Mouse (Mus musculus) liver, adult 2 months (tissue): ENCODE results near the gene Il17c. TPM values are rescaled to one million over a fixed set of nuclear protein-coding genes. Genes with fewer than 3 reads are reported as not detected.
A peak's percentile ranks its signal among the peaks of the same experiment; 100 is the strongest.

ENCODE experiments used
- DNase-seq: peaks from one replicate; pipeline ENCODE4 v3.0.0-alpha.2; 2011; ENCODE audit warnings: low read depth, low spot score; ENCODE audit errors: extremely low read depth
- H3K27ac ChIP-seq: fragments of 200-500 bp; replicated peaks from 2 replicates; pipeline ENCODE4 v1.5.1; 2012; ENCODE audit warnings: low read depth, mild to moderate bottlenecking, control low read depth, inconsistent platforms, low read length; ENCODE audit not compliant: insufficient read depth
- H3K27me3 ChIP-seq: fragments of 200-500 bp; 2 replicates; pipeline ENCODE4 v1.6.1; 2012; ENCODE audit warnings: mild to moderate bottlenecking, moderate library complexity, low read length, inconsistent platforms; ENCODE audit not compliant: control insufficient read depth, insufficient read depth
- H3K36me3 ChIP-seq: fragments of 200-500 bp; 2 replicates; pipeline ENCODE4 v1.6.1; 2012; ENCODE audit warnings: low read length, inconsistent platforms; ENCODE audit not compliant: control insufficient read depth, insufficient read depth
- H3K4me1 ChIP-seq: fragments of 200-500 bp; 2 replicates; pipeline ENCODE4 v1.6.1; 2011; ENCODE audit warnings: low read length; ENCODE audit not compliant: control insufficient read depth, insufficient read depth
- H3K4me3 ChIP-seq: fragments of 200-500 bp; 2 replicates; pipeline ENCODE4 v1.5.1; 2011; ENCODE audit warnings: low read depth, mild to moderate bottlenecking, control low read depth, low read length, moderate library complexity; ENCODE audit not compliant: insufficient read depth
- H3K79me2 ChIP-seq: fragments of 200-500 bp; 2 replicates; pipeline ENCODE4 v1.6.1; 2012; ENCODE audit warnings: inconsistent platforms, mild to moderate bottlenecking, low read length, moderate library complexity; ENCODE audit not compliant: control insufficient read depth, insufficient read depth
- H3K9ac ChIP-seq: fragments of 200-500 bp; 2 replicates; pipeline ENCODE4 v1.6.1; 2012; ENCODE audit warnings: low read depth, mild to moderate bottlenecking, control low read depth, inconsistent platforms, low read length
- CTCF ChIP-seq: fragments of 200-500 bp; IDR thresholded peaks from 2 replicates; pipeline ENCODE4 v1.5.1; 2011; ENCODE audit warnings: low read depth, low read length, control low read depth
- POLR2A ChIP-seq: fragments of 200-500 bp; IDR thresholded peaks from 2 replicates; pipeline ENCODE4 v1.6.1; 2011; ENCODE audit warnings: low read length, control low read depth; ENCODE audit not compliant: insufficient read depth; ENCODE audit errors: extremely low read depth
- WGBS: fragments of 180-500 bp; shearing (Covaris S2); methylation state at CpG from one replicate; pipeline ENCODE4 v1.1.7; 2018; 5-methylcytosine and 5-hydroxymethylcytosine counted together
- polyA plus RNA-seq: library from polyadenylated mRNA; depleted of rRNA; stranded (reverse); fragments of >200 nt; gene quantifications from 2 replicates; pipeline ENCODE4 v1.2.3, GENCODE M21; 2012
- total RNA-seq: library from RNA; depleted of rRNA; stranded (reverse); fragments of >200 nt; gene quantifications from 2 replicates; pipeline ENCODE4 v1.2.3, GENCODE M21; 2014

Il17c gene
- total and polyA plus RNA-seq, 2 experiments = not detected

DNA sequence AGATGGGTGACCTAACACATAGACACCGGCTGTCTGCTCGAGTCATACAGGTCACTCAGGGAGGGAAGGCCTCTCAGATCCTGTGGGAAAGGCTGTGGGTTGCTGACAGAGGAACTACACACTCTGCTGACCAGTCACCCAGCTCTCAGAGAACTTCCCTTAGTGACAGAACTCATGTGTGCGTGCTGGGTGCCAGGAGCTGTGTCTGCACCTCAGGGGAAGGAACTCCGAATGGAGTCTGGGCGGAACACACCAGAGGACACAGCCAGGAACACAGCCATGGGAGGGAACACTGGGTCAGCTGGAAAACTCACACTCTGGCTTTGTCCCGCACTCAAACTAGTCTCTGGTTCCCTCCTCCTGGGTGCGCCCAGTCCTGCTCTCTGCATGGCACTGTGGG, 14.1 kb upstream of the Il17c start:
- TF ChIP-seq CTCF (no peak), POLR2A (no peak)
- WGBS = 92% methylated on average over 7 of the region's 7 CpGs
- no peak overlapping the region for H3K27ac ChIP-seq
- peaks cover 48% of the 10 kb centered on the region for H3K36me3 ChIP-seq
- no peak overlapping the region for H3K4me3 ChIP-seq
- H3K4me1 ChIP-seq = peaks cover 9% of the 10 kb centered on the region
- no peaks in the 10 kb centered on the region; the same call in 1 of the 2 replicates for H3K79me2 ChIP-seq
- DNase-seq = peak; percentile 18
- no peaks in the 10 kb centered on the region for H3K27me3 ChIP-seq
- no peak overlapping the region for H3K9ac ChIP-seq

DNA sequence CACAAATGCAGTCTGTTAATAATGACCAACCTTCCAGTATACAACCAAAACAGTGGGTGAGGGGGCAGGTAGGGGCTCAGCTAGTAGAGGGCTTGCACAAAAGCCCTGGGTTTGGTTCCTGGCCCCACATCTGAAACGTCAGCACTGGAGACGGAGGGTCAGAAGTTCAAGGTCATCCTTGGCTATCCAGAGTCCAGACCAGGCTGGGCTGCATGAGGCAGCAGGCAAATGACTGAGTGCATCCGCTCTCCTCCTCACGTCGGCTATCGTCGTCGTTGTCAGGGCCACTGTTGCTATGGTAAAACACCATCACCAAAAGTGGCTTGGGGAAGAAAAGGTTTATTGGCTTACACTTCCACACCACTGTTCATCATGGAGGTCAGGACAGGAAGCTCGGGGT, 7.5 kb upstream of the Il17c start:
- Histone ChIP-seq H3K4me1 (no peaks in the 10 kb centered on the region), H3K4me3 (no peak overlapping the region), H3K27me3 (no peaks in the 10 kb centered on the region), H3K79me2 (no peaks in the 10 kb centered on the region), H3K27ac (no peak overlapping the region), H3K36me3 (peaks cover 27% of the 10 kb centered on the region), H3K9ac (no peak overlapping the region)
- 74% methylated on average over 9 of the region's 9 CpGs for WGBS
- TF ChIP-seq CTCF (no peak), POLR2A (no peak)
- no peak for DNase-seq

DNA sequence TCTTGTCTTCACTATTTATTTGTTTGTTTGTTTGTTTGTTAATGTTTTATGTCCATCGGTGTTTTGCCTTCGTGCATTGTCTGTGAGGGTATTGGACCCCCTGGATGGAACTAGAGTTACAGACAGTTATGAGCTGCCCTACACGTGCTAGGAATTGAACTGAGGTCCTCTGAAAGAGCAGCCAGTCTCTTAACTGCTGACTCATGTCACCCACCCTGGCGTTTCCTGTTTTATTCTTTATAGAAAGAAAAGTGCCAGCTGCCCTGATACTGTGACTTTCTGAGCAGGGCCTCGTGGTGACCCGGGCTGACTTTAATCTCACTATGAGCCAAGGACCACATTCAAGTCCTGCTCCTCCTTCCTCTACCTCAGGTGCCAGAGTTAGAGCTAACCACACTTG, 6.3 kb upstream of the Il17c start:
- Histone ChIP-seq H3K4me1 (no peaks in the 10 kb centered on the region), H3K27me3 (no peaks in the 10 kb centered on the region), H3K79me2 (no peaks in the 10 kb centered on the region), H3K27ac (no peak overlapping the region), H3K4me3 (no peak overlapping the region), H3K9ac (no peak overlapping the region), H3K36me3 (peaks cover 20% of the 10 kb centered on the region; the same call in 1 of the 2 replicates)
- TF ChIP-seq POLR2A (no peak), CTCF (no peak)
- DNase-seq = no peak
- 85% methylated on average over 6 of the region's 6 CpGs for WGBS

DNA sequence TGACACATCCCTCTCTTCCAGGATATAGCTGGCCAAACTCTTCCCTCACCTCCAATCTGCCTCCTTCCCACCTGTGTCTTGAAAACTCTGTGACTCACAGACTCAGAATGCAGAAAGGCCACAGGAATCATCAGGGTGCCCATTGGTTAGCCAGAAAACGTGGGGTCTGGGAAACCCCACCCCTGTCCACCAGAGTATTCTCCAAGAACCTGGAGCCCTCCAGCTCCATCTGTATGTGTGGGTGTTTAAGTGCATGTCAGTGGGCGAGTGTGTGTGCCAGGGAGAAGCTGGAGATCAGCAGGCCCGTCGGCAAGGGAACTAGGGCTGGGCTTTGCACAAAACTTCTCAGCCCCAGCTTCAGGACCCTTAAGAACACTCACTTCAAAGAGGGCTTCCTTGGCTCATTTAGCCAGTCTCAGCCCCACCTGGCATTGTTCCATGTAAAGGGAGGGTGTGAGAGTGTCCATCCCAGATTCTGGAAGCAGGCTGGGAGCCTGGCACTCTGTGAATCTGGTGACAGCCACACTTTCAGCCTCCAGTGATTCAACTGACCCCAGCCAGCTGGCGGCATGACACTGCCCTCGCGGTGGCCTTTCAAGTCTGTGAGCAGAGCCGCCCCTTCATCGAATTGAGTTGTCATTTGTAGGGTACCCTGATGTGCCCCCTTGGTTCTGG, 1.8 kb upstream of the Il17c start:
- WGBS = 78% methylated on average over 9 of the region's 9 CpGs
- H3K4me3 ChIP-seq = no peak overlapping the region
- no peaks in the 10 kb centered on the region for H3K4me1 ChIP-seq
- no peak overlapping the region for H3K27ac ChIP-seq
- H3K27me3 ChIP-seq = no peaks in the 10 kb centered on the region
- H3K9ac ChIP-seq = no peak overlapping the region
- H3K36me3 ChIP-seq = peaks cover 8% of the 10 kb centered on the region; the same call in 1 of the 2 replicates
- no peaks in the 10 kb centered on the region for H3K79me2 ChIP-seq
- DNase-seq = no peak
- TF ChIP-seq POLR2A = no peak
- TF ChIP-seq CTCF = no peak

DNA sequence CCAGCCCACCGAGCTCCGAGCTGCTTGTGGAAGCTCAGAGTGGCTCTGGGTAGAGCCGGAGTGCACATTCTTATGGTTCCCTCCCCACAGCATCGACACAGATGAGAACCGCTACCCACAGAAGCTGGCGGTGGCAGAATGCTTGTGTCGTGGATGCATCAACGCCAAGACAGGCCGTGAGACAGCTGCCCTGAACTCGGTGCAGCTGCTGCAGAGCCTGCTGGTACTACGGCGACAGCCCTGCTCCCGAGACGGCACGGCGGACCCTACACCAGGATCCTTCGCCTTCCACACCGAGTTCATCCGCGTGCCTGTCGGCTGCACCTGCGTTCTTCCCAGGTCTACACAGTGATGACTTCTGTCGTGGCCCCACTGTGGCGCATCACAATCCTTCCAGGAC, 1.4 kb downstream of the Il17c start:
- Histone ChIP-seq H3K36me3 (no peaks in the 10 kb centered on the region), H3K27ac (no peak overlapping the region), H3K9ac (no peak overlapping the region), H3K27me3 (no peaks in the 10 kb centered on the region), H3K79me2 (no peaks in the 10 kb centered on the region), H3K4me1 (no peaks in the 10 kb centered on the region), H3K4me3 (no peak overlapping the region)
- no peak for DNase-seq
- TF ChIP-seq CTCF = no peak
- TF ChIP-seq POLR2A = no peak
- 93% methylated on average over 24 of the region's 24 CpGs for WGBS

DNA sequence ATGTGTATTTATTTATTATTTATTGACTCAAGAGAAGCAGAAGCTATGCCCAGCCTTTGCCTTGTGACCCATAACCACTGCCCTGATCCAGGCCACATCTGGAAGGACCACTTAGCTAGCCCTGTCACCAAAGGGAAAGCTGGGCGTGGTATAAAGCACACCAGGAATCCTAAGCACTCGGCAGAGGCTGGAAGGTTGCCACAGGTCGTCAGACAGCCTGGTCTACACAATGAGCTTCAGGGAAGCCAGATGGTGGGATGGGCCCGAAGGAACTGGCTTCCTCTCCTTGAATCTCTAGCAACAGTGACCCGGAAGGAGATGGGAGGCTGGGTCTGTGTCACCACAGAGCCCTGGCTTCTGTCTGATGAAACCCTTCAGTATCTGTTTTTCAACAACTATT, 1.8 kb downstream of the Il17c start:
- DNase-seq = no peak
- no peak overlapping the region for H3K27ac ChIP-seq
- TF ChIP-seq CTCF (no peak), POLR2A (no peak)
- no peak overlapping the region for H3K4me3 ChIP-seq
- no peak overlapping the region for H3K9ac ChIP-seq
- H3K36me3 ChIP-seq = no peaks in the 10 kb centered on the region
- H3K4me1 ChIP-seq = no peaks in the 10 kb centered on the region
- H3K27me3 ChIP-seq = no peaks in the 10 kb centered on the region
- H3K79me2 ChIP-seq = no peaks in the 10 kb centered on the region
- WGBS = 59% methylated on average over 5 of the region's 5 CpGs
